Mouse (Mus musculus) forebrain, embryonic 12.5 days (tissue): ENCODE results near the gene Fads1. TPM values are rescaled to one million over a fixed set of nuclear protein-coding genes. Genes with fewer than 3 reads are reported as not detected.

Source experiments
- ATAC-seq: fragments of 200-750 bp; cut with Nextera tagmentation; 2 replicates; pipeline ENCODE4 v1.8.0; 2017; ENCODE audit warnings: moderate TSS enrichment; ENCODE audit not compliant: low FRiP score
- H3K27ac ChIP-seq: fragments of 300-500 bp; sonication (generic); 2 replicates; pipeline ENCODE4 v1.5.1; 2016; ENCODE audit warnings: mild to moderate bottlenecking
- H3K27me3 ChIP-seq: fragments of 300-500 bp; sonication (generic); 2 replicates; pipeline ENCODE4 v1.6.1; 2016; ENCODE audit warnings: mild to moderate bottlenecking
- H3K36me3 ChIP-seq: fragments of 300-500 bp; sonication (generic); replicated peaks from 2 replicates; pipeline ENCODE4 v1.6.1; 2016; ENCODE audit warnings: mild to moderate bottlenecking
- H3K4me1 ChIP-seq: fragments of 300-500 bp; sonication (generic); 2 replicates; pipeline ENCODE4 v1.6.1; 2016
- H3K4me2 ChIP-seq: fragments of 300-500 bp; sonication (generic); 2 replicates; pipeline ENCODE4 v1.6.1; 2016; ENCODE audit warnings: mild to moderate bottlenecking, moderate library complexity
- H3K4me3 ChIP-seq: fragments of 300-500 bp; sonication (generic); replicated peaks from 2 replicates; pipeline ENCODE4 v1.5.1; 2016; ENCODE audit warnings: mild to moderate bottlenecking
- H3K9ac ChIP-seq: fragments of 300-500 bp; sonication (generic); 2 replicates; pipeline ENCODE4 v1.6.1; 2016; ENCODE audit warnings: mild to moderate bottlenecking
- H3K9me3 ChIP-seq: fragments of 300-500 bp; sonication (generic); 2 replicates; pipeline ENCODE4 v1.6.1; 2016
- WGBS: fragments of 180-500 bp; shearing (Covaris S2); methylation state at CpG from one replicate; pipeline ENCODE4 v1.1.7; 2016; 5-methylcytosine and 5-hydroxymethylcytosine counted together
- polyA plus RNA-seq: library from polyadenylated mRNA; unstranded; fragments of >200 nt; fragmentation: Nextera tagmentation; extraction: Ambion mirVana; gene quantifications from 2 replicates; pipeline ENCODE4 v1.2.1, GENCODE M21; 2016

Gene Fads1
- polyA plus RNA-seq, 1 experiment from 2014 or later = 187 TPM

- peaks cover 36% of the 10 kb centered on the region for H3K36me3 ChIP-seq
- WGBS = 1% methylated on average over 35 of the region's 35 CpGs
- H3K27me3 ChIP-seq = no peaks in the 10 kb centered on the region
- H3K4me1 ChIP-seq = peaks cover 36% of the 10 kb centered on the region
- H3K9me3 ChIP-seq = no peaks in the 10 kb centered on the region
- peak overlapping the region; percentile 91 for H3K4me3 ChIP-seq
- H3K4me2 ChIP-seq = peak overlapping the region; percentile 76
- peak overlapping the region; percentile 95 for H3K27ac ChIP-seq
- peak; percentile 81 for ATAC-seq
- peak overlapping the region; percentile 97 for H3K9ac ChIP-seq
These were observed 753 bp downstream of the Fads1 start for GRCm38 (mm10) chr19:10183299-10183983.

- Histone ChIP-seq H3K4me1 (peaks cover 36% of the 10 kb centered on the region), H3K9ac (peak overlapping the region; percentile 97), H3K4me3 (peak overlapping the region; percentile 91), H3K27ac (peak overlapping the region; percentile 95), H3K9me3 (no peaks in the 10 kb centered on the region), H3K36me3 (peaks cover 42% of the 10 kb centered on the region), H3K27me3 (no peaks in the 10 kb centered on the region), H3K4me2 (peak overlapping the region; percentile 76)
- 6% methylated on average over 12 of the region's 12 CpGs for WGBS
- peak; percentile 44; the same call in 1 of the 2 replicates for ATAC-seq
These were observed 1.4 kb downstream of the Fads1 start for GRCm38 (mm10) chr19:10184096-10184495.

GRCm38 (mm10) chr19:10185876-10186275 lies 3.2 kb downstream of the Fads1 start:
- 96% methylated on average over 3 of the region's 3 CpGs for WGBS
- ATAC-seq = no peak
- no peaks in the 10 kb centered on the region for H3K27me3 ChIP-seq
- H3K36me3 ChIP-seq = peaks cover 60% of the 10 kb centered on the region
- 0 out of 2 replicates have a peak overlapping the region, but pooled peaks have one; percentile 50 for H3K27ac ChIP-seq
- no peak overlapping the region for H3K9ac ChIP-seq
- 0 out of 2 replicates have a peak overlapping the region, but pooled peaks have one; percentile 2 for H3K4me3 ChIP-seq
- H3K4me2 ChIP-seq = no peak overlapping the region; the same call in 1 of the 2 replicates
- H3K4me1 ChIP-seq = peaks cover 36% of the 10 kb centered on the region
- no peaks in the 10 kb centered on the region for H3K9me3 ChIP-seq

DNA sequence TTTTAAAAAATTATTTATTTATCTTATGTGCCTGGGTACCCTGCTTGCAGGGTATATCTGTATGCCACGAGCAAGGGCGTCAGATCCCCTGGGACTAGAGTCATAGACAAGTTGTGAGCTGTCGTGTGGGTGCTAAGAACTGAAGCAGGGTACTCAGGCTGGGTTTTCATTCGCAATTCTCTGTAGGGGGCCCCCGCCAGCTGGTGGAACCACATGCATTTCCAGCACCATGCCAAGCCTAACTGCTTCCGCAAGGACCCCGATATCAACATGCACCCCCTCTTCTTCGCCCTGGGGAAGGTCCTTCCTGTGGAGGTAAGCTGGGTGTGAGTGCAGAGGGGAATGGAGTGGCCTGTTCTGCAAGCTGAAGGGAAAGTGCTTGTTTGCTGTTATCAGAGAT lies 3.9 kb downstream of the Fads1 start:
- H3K9me3 ChIP-seq = no peaks in the 10 kb centered on the region
- H3K27ac ChIP-seq = no peak overlapping the region
- H3K9ac ChIP-seq = no peak overlapping the region
- peaks cover 36% of the 10 kb centered on the region for H3K4me1 ChIP-seq
- no peak overlapping the region for H3K4me3 ChIP-seq
- WGBS = 92% methylated on average over 8 of the region's 8 CpGs
- no peaks in the 10 kb centered on the region for H3K27me3 ChIP-seq
- ATAC-seq = no peak
- no peak overlapping the region for H3K4me2 ChIP-seq
- H3K36me3 ChIP-seq = peaks cover 67% of the 10 kb centered on the region

- WGBS = 69% methylated on average over 10 of the region's 10 CpGs
- no peaks in the 10 kb centered on the region for H3K9me3 ChIP-seq
- H3K4me2 ChIP-seq = no peak overlapping the region
- no peak overlapping the region for H3K27ac ChIP-seq
- H3K9ac ChIP-seq = no peak overlapping the region
- no peak for ATAC-seq
- no peaks in the 10 kb centered on the region for H3K27me3 ChIP-seq
- H3K36me3 ChIP-seq = peaks cover 85% of the 10 kb centered on the region
- H3K4me3 ChIP-seq = no peak overlapping the region
- H3K4me1 ChIP-seq = peaks cover 29% of the 10 kb centered on the region
These were observed 5.7 kb downstream of the Fads1 start for GRCm38 (mm10) chr19:10188281-10188811.

DNA sequence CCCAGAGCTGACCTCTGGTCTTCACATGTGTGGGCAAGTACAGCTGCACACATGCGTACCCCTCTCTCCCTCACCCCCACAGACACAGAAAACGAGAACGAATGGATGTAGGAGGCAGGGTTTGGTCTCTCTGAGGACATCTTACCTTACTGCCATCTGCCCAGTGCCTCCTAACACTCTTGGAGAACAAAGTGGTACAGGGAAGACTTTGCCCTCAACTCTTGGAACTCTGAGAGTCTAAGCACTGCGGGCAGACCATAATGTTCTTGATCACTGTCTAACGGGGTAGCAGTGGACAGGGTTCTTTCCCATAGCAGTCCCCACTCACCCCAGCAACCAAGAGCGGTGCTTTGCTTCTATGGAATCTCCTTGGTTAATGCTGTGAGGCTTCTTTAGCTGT lies 6.3 kb downstream of the Fads1 start:
- 93% methylated on average over 6 of the region's 6 CpGs for WGBS
- no peak for ATAC-seq
- Histone ChIP-seq H3K9me3 (no peaks in the 10 kb centered on the region), H3K9ac (no peak overlapping the region), H3K4me2 (no peak overlapping the region), H3K4me3 (no peak overlapping the region), H3K36me3 (peaks cover 92% of the 10 kb centered on the region), H3K27ac (no peak overlapping the region), H3K27me3 (no peaks in the 10 kb centered on the region), H3K4me1 (peaks cover 28% of the 10 kb centered on the region)

DNA sequence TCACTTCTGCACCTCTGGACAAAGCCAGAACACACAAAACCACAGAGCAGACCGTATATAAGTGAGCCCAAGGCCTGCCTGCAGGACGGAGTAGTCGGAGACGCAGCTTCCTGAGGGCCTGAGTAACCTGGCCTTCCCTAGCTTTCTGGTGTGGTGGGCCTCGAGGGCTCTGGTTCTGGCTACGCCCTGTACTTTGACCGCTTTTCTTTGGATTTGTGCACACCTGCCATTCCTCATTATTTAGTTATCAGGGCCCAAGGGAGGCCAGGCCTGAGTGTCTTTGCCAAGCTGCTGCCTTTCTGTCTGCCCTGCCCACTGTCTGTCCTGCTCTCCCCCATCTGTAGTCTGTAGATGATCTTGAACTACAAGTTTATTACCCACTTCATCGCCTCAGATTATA lies 7.3 kb downstream of the Fads1 start:
- 94% methylated on average over 8 of the region's 8 CpGs for WGBS
- Histone ChIP-seq H3K27ac (peak overlapping the region; percentile 19; the same call in 1 of the 2 replicates), H3K4me3 (no peak overlapping the region), H3K4me2 (no peak overlapping the region), H3K36me3 (peaks cover 100% of the 10 kb centered on the region), H3K4me1 (peaks cover 18% of the 10 kb centered on the region), H3K9me3 (no peaks in the 10 kb centered on the region), H3K27me3 (no peaks in the 10 kb centered on the region), H3K9ac (no peak overlapping the region)
- no peak for ATAC-seq

- WGBS = 56% methylated on average over 2 of the region's 2 CpGs
- no peak for ATAC-seq
- Histone ChIP-seq H3K36me3 (peaks cover 100% of the 10 kb centered on the region), H3K27me3 (no peaks in the 10 kb centered on the region), H3K9me3 (no peaks in the 10 kb centered on the region), H3K27ac (no peak overlapping the region), H3K4me2 (no peak overlapping the region), H3K4me3 (no peak overlapping the region), H3K9ac (no peak overlapping the region), H3K4me1 (peaks cover 10% of the 10 kb centered on the region)
These were observed 8.1 kb downstream of the Fads1 start for GRCm38 (mm10) chr19:10190796-10191195.

GRCm38 (mm10) chr19:10191326-10191725 lies 8.6 kb downstream of the Fads1 start:
- H3K27me3 ChIP-seq = no peaks in the 10 kb centered on the region
- H3K36me3 ChIP-seq = peaks cover 100% of the 10 kb centered on the region
- no peak overlapping the region for H3K27ac ChIP-seq
- ATAC-seq = 0 out of 2 replicates have a peak, but pooled peaks have one; percentile 15
- WGBS = 81% methylated on average over 7 of the region's 7 CpGs
- no peaks in the 10 kb centered on the region for H3K9me3 ChIP-seq
- no peak overlapping the region for H3K9ac ChIP-seq
- H3K4me3 ChIP-seq = no peak overlapping the region
- H3K4me2 ChIP-seq = no peak overlapping the region
- H3K4me1 ChIP-seq = peaks cover 5% of the 10 kb centered on the region

DNA sequence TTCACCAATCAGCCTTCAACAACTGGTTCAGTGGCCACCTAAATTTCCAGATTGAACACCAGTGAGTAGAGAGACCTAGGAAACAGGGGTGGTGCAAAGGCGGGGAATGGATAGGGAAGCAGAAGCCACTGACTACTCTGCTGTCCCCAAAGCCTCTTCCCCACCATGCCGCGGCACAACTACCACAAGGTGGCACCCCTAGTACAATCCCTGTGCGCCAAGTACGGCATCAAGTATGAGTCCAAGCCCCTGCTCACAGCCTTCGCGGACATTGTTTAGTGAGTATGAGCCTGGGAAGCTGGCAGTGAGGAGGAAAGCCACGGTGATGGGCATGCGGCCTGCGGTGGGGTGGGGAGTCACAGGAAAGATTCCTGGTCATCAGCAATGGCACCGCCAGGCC lies 11.6 kb downstream of the Fads1 start:
- Histone ChIP-seq H3K9ac (no peak overlapping the region), H3K4me3 (no peak overlapping the region), H3K27me3 (no peaks in the 10 kb centered on the region), H3K9me3 (no peaks in the 10 kb centered on the region), H3K4me2 (no peak overlapping the region), H3K27ac (no peak overlapping the region), H3K4me1 (no peaks in the 10 kb centered on the region), H3K36me3 (peaks cover 82% of the 10 kb centered on the region)
- no peak for ATAC-seq
- WGBS = 87% methylated on average over 11 of the region's 11 CpGs

DNA sequence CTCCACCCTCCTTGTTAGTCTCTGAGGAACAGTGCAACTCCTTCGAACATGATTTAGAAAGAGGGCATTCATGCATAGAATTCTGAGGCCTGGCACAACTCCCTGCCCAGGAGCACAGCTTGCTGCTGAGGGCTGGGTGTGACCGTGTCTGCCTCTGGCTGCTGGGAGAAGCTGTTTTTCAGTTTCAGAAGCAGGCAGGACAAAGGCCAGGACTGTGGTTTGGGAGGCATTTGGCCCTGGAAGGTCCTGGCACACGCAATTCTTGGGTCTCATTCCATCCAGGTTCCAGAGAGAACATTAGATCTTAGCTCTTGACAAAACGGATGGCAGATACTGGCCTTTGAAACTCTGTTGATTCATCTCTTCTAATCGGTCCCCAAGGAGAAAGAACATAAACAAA lies 12.6 kb downstream of the Fads1 start:
- Histone ChIP-seq H3K27me3 (no peaks in the 10 kb centered on the region), H3K4me3 (no peak overlapping the region), H3K4me2 (no peak overlapping the region), H3K9ac (no peak overlapping the region), H3K36me3 (peaks cover 82% of the 10 kb centered on the region), H3K27ac (no peak overlapping the region), H3K9me3 (no peaks in the 10 kb centered on the region), H3K4me1 (no peaks in the 10 kb centered on the region)
- WGBS = 86% methylated on average over 5 of the region's 5 CpGs
- no peak for ATAC-seq

DNA sequence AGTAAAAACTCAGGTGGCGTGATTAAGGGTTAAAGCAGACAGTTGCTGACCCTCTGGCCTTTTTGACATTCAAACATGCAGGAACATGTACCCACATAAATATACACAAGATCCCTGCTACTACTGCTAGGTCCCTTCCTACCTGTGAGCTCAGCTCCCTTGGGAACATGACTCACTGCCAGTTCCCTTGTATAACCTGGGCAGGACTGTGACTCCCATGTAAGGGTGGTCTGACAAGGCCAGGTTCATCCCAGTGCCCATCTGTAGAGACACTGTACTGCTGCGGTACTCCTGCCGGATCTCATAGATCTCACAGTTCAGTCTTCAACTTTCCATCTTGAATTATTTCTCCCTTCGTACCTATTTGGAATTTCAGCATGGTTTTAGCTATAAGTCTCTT lies 14.4 kb downstream of the Fads1 start:
- peaks cover 76% of the 10 kb centered on the region for H3K36me3 ChIP-seq

DNA sequence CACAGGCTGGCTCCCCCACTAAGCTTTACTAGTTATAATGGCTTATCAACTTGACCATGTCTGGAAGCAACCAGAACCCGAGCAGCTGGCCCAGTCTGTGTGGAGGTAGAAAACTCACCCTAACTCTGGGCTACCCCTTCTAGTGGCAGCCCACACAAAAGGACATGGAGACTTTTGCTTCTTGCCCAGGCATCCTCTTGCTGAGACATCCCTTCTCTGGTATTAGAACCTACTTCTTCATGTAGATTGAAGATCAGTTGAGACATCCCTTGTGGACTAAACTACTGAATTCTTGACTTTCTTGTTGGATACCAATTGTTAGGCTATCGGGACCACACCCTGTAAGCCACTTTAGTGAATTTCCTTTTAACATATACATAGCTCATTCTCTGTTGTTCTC lies 15.6 kb downstream of the Fads1 start:
- H3K9ac ChIP-seq = no peak overlapping the region
- no peaks in the 10 kb centered on the region for H3K27me3 ChIP-seq
- ATAC-seq = no peak; the same call in 1 of the 2 replicates
- H3K27ac ChIP-seq = no peak overlapping the region
- no peaks in the 10 kb centered on the region for H3K9me3 ChIP-seq
- peaks cover 8% of the 10 kb centered on the region for H3K4me1 ChIP-seq
- WGBS = 80% methylated on average over 2 of the region's 2 CpGs
- no peak overlapping the region for H3K4me3 ChIP-seq
- no peak overlapping the region for H3K4me2 ChIP-seq
- H3K36me3 ChIP-seq = peaks cover 64% of the 10 kb centered on the region

More for the DNA sequence above, 14.4 kb downstream of the Fads1 start:
- Histone ChIP-seq H3K4me1 (no peaks in the 10 kb centered on the region), H3K9me3 (no peaks in the 10 kb centered on the region), H3K27me3 (no peaks in the 10 kb centered on the region), H3K4me2 (no peak overlapping the region), H3K27ac (no peak overlapping the region), H3K4me3 (no peak overlapping the region), H3K9ac (no peak overlapping the region)
- WGBS = 86% methylated on average over 4 of the region's 4 CpGs
- no peak for ATAC-seq
